Mouse (Mus musculus): ENCODE measurements around the gene Gm47283.
A peak's percentile ranks its signal among the peaks of the same experiment; 100 is the strongest.
"Not testable (repeated sequence)": the region's sequence is repeated elsewhere in the genome, so short reads cannot be mapped to it uniquely, and the experiment has no call there.

Gene Gm47283

GRCm38 (mm10) chrY:90784438-90784837 lies at the start of gene Gm47283:
Gm47283 (plus strand) TSS chrY:90784738.
- not testable (repeated sequence) for DNase-seq (ENCODE audit: low spot score)

DNA sequence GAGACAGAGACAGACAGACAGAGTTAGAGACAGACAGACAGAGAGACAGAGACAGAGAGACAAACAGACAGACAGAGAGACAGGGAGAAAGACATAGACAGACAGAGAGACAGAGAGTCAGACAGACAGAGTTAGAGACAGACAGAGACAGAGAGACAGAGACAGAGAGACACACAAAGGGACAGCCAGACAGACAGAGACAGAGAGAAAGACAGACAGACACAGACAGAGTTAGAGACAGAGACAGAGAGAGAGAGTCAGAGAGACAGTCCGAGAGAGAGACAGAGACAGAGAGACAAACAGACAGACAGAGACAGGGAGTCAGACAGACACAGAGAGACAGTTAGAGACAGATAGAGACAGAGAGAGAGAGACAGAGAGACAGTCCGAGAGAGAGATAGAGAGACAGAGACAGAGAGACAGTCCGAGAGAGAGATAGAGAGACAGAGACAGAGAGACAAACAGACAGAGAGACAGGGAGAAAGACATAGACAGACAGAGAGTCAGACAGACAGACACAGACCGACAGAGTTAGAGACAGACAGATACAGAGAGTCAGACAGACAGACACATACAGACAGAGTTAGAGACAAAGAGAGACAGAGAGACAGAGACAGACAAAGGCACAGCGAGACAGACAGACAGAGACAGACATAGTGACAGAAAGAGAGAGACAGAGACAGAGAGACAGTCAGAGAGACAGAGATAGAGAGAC lies 49.2 kb upstream of the Gm47283 start:
- not testable (repeated sequence) for DNase-seq (ENCODE audit: low spot score)

GRCm38 (mm10) chrY:90736217-90737000 lies 48.1 kb upstream of the Gm47283 start:
- not testable (repeated sequence) for DNase-seq (ENCODE audit: low spot score)

DNA sequence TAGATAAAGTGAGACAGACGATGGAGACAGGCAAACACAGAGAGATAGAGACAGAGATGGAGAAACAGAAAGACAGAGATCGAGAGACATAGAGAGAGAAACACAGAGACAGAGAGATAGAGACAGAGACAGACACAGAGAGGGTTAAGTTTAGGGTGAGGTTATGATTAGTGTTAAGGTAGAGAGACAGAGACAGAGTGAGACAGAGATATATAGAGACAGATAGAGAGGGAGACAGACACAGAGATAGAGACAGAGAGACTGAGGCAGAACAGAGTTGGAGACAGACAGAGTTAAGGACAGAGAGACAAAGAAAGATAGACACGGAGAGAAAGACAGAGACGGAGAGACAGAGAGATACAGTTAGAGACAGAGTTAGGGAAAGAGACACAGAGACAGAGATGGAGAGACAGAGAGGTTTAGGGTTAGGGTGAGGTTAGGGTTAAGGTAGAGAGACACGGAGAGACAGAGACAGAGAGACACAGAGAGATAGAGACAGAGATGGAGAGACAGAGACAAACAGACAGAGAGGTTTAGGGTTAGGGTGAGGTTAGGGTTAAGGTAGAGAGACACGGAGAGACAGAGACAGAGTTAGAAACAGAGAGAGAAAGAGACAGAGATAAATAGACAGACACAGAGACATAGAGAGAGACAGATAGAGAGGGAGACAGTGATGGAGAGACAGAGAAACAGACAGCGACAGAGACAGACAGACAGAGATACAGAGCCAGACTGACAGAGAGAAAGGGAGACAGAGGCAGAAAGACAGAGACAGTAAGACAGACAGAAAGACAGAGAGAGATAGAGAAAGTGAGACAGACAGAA lies 46.7 kb upstream of the Gm47283 start:
- DNase-seq (ENCODE audit: low spot score), result no peak

DNA sequence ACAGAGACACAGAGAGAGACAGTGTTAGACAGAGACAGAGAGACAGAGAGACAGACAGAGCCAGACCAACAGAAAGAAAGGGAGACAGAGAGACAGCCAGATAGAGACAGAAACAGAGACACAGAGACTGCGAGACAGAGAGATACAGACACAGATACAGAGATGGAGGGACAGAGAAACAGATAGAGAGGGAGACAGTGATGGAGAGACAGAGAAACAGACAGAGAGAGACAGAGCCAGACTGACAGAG lies 46.2 kb upstream of the Gm47283 start:
- no peak for DNase-seq (ENCODE audit: low spot score)

GRCm38 (mm10) chrY:90738841-90739530 lies 45.6 kb upstream of the Gm47283 start:
- DNase-seq (ENCODE audit: low spot score), result peak; percentile 28

DNA sequence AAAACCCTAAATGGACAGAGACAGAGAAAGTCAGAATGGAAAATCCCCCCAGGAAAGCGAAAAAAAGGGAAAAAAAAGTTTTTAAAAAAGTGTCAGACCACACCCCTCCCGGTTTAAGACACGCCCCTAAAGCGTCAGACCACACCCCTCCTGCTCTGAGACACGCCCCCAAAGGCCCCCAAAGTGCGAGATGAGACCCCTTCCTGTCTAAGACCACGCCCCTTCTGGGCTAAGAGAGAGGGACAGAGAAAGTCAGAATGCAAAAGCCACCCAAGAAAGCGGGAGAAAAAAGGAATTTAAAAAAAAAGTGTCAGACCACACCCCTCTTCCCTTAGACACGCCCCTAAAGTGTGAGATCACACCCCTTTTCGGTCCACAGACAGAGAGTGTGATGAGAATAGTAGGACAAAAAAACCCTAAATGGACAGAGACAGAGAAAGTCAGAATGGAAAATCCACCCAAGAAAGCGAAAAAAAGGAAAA lies 45.0 kb upstream of the Gm47283 start:
- DNase-seq (ENCODE audit: low spot score), result peak; percentile 42

DNA sequence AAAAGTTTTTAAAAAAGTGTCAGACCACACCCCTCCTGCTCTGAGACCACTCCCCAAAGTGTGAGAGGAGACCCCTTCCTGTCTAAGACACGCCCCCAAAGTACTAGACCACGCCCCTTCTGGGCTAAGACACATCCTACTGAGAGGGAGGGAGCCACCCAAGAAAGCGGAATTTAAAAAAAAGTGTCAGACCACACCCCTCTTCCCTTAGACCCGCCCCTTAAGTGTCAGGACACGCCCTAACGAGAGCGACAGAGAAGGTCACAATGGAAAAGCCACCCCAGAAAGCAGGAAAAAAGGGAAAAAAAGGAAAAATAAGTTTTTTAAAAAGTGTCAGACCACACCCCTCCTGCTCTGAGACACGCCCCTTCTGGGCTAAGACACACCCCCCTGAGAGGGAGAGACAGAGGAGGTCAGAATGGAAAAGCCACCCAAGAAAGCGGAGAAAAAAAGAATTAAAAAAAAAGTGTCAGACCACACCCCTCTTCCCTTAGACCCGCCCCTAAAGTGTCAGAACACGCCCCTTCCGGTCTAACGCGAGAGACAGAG lies 44.5 kb upstream of the Gm47283 start:
- peak; percentile 71 for DNase-seq (ENCODE audit: low spot score)

DNA sequence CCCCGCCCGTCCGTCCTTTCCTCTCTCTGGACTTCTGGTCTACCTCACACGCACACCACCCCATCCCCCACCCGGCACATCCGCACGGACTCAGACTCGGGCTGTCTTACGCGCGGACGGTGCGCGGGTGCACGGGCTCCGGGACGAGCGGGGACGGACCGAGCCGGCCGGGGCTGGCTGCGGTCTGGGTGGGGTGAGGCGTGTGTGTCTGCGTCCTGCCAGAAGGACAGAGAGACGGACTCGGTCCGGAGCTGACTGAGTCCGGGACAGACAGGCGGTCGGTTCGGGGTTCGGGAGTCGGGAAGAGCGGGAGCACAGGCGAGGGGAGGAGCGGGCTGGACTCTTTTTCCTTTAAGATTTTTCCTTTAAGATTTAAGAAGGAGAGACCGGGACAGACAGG lies 43.5 kb upstream of the Gm47283 start:
- peak; percentile 54 for DNase-seq (ENCODE audit: low spot score)

DNA sequence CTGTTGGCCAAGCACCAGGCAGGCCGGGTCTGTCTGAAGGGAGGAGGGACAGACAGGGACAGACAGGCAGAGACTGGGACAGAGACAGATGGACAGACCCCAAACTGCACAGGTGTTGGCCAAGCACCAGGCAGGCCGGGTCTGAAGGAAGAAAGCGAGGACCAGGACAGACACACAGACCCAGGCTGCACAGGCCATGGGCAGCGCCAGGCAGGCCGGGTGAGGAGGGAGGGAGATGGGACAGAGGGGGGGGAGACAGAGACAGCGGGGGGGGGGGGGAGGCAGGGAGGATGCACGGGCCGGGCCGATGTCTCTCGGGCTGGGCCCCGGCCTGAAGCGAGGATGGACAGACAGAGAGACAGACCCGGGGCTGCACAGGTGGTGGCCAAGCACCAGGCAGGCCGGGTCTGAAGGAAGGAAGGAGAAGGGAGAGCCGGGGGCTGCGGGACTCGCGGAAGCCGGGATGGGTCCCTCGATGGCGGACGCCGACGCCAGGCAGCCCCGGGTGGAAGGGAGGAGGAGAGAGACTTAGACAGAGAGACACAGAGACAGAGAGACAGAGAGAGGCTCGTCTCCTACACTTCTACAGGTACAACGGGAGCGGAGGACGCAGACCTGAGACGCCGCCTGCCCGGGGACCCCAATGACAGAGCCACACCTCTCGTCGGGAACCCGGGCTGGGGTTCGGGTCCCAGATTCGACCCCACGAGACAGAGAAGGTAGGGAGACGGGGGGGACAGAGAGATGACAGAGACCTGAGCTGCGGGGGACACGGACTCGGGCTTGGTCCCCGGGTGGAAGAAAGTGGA lies 42.9 kb upstream of the Gm47283 start:
- DNase-seq (ENCODE audit: low spot score), result peak; percentile 44

DNA sequence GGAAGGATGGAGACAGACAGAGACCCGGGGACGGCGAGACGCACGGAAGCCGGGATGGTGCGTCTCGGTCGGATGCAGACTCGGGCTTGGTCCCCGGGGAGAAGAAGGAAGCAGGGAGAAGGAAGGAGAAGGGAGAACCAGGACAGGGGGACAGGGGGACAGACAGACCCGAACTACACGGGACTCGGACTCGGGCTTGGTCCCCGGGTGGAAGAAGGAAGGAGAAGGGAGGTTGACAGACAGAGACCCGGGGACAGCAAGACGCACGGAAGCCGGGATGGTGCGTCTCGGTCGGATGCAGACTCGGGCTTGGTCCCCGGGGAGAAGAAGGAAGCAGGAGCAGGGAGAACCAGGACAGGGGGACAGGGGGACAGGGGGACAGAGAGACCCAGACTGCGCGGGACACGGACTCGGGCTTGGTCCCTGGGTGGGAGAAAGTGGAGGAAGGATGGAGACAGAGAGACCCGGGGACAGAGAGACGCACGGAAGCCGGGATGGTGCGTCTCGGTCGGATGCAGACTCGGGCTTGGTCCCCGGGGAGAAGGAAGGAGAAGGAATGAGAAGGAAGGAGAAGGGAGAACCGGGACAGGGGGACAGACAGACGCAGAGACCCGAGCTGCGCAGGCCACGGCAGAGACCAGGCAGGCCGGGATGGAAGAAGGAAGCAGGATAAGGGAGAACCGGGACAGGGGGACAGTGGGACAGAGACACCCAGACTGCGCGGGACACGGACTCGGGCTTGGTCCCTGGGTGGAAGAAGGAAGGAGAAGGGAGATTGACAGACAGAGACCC lies 42.1 kb upstream of the Gm47283 start:
- not testable (repeated sequence) for DNase-seq (ENCODE audit: low spot score)

DNA sequence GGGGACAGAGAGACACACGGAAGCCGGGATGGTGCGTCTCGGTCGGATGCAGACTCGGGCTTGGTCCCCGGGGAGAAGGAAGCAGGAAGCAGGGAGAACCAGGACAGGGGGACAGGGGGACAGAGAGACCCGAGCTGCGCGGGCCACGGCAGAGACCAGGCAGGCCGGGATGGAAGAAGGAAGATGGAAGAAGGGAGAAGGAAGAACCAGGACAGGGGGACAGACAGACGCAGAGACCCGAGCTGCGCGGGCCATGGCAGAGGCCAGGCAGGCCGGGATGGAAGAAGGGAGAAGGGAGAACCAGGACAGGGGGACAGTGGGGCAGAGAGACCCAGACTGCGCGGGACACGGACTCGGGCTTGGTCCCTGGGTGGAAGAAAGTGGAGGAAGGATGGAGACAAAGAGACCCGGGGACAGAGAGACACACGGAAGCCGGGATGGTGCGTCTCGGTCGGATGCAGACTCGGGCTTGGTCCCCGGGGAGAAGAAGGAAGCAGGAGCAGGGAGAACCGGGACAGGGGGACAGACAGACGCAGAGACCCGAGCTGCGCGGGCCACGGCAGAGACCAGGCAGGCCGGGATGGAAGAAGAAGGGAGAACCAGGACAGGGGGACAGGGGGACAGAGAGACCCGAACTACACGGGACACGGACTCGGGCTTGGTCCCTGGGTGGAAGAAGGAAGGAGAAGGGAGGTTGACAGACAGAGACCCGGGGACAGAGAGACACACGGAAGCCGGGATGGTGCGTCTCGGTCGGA lies 41.3 kb upstream of the Gm47283 start:
- DNase-seq (ENCODE audit: low spot score), result not testable (repeated sequence)

- no peak for DNase-seq (ENCODE audit: low spot score)
Measured at GRCm38 (mm10) chrY:90743811-90744220, 40.7 kb upstream of the Gm47283 start.

DNA sequence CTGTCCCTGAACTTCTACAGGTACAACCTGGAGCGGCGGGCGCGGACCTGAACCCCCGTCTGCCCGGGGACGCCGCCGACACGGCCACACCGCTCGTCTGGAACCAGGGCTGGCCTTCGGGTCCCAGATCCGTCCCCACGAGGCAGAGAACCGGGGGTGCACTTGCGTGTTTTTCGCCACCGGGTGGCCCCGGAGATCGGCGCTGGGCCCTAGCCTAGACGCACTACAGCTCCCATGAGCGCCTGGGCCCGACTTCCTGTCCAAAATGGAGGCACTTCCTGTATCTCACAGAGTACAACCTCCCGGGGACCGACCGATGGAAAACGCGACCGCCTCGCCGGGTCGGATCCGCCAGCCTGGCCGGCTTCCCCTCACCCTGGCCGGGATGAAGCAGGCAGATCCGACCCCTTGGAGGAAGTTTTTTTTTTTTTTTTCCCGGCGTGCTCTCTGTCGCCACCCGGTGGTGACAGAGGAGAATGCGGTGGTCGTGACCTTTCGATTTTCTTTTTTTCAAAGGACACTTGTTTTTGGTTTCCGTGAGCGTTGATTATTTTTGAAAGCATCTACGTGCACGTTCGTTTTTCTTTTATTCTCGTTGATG lies 40.1 kb upstream of the Gm47283 start:
- peak; percentile 91 for DNase-seq (ENCODE audit: low spot score)

DNA sequence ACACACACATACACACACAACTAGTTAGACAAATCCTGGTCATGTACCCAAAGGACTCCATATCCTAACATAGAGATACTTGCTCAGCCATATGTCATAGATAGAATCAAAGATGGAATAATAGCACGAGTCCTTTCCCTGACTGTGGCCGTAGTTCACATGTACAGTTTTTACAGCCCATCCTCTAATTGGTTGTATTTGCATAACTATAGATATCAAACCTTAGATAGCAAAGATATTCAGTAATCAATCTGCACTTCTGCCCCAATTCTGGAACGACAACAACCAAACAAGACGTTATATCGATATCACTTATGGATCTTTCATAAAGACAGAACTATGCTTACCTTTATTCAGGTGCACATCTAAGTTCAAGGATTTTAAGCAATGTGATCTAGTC lies 39.3 kb upstream of the Gm47283 start:
- not testable (repeated sequence) for DNase-seq (ENCODE audit: low spot score)

GRCm38 (mm10) chrY:90754721-90755120 lies 29.8 kb upstream of the Gm47283 start, which contains the start of gene Gm21860:
Gm21860 (minus strand) TSS chrY:90754821.
- DNase-seq (ENCODE audit: low spot score), result not testable (repeated sequence)

DNA sequence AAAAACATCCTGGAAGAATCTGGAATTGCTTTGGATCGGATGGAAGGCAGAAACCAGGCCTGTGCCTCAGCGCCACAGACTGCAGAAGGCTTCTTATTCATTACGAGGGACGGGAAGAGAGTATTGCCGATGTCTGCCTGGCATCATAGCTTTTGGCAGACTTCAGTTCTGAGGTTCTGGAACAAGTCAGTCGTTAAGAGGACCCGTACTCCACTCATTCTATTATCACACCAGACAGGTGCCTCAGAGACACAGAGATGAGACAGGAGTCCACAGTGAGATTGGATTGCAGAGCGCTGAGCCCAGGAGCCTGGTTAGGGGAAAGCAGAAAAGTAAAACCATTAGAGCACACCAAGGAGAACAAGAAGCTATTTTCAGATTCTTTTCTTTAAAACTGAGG lies 54.5 kb downstream of the Gm47283 start, which contains the start of gene Gm21748:
Gene Gm21748, minus strand, starts transcription at position 101 of the 400 bp plus-strand sequence.
- not testable (repeated sequence) for DNase-seq (ENCODE audit: low spot score)

Measured in T-cell, adult 2 months (primary cell).